Mouse (Mus musculus): Measurements from ENCODE around the gene Sh2d3c.

Gene Sh2d3c

DNA sequence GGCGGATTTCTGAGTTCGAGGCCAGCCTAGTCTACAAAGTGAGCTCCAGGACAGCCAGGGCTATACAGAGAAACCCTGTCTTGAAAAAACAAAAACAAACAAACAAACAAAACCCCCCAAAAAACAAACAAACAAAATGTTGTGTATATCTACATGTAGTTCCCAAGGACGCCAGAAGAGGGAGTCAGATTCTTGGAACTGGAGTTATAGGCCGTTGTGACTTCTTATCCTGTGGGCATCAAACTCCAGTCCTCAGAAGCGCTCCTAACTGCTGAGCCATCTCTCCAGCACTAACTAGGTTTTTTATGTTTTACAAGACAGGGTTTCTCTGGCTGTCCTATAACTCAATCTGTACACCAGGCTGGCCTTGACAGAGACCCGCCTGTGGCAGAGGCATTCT lies 66.3 kb downstream of the Sh2d3c start:
- in situ Hi-C loops (cut with MboI): no loop called here

GRCm38 (mm10) chr2:32788581-32788980 lies 67.7 kb downstream of the Sh2d3c start:
- in situ Hi-C loops (cut with MboI): no loop called here

GRCm38 (mm10) chr2:32791297-32791696 lies 70.4 kb downstream of the Sh2d3c start:
- in situ Hi-C loops (cut with MboI): no loop called here

DNA sequence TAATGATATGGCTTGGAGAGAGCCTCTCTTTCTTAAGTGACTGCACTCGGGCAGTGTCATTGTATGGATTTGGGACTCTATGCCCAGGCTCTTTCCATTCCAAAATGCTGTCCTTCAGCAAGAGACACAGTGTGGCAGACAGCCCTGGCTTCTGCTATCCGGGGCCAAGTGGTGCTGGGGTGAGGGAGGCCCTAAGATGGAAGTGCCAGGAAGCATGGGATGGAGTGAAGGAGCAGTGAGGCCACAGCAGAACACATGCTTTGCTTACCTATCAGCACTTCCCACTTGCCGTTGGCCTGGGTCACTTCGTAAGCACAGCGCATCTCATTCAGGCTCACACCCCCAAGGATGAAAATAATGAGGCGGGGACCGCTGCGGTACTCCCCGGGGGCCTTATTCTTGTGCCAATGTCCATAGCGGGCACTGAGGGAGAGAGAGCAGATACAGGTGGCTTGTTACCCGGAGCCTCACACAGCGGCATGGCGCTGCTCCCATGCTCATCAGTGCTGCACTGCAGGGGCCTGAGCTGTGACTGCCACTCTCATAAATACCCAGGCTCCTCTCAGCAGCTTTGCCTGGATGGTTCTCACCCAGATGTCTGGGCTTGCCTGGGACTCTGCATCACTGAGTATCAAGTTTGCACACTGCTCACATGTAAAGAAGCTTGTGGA lies 75.0 kb downstream of the Sh2d3c start:
- in situ Hi-C loops (cut with MboI): no loop called here

GRCm38 (mm10) chr2:32798251-32798962 lies 77.6 kb downstream of the Sh2d3c start:
- in situ Hi-C loops (cut with MboI): no loop called here
